Mouse (Mus musculus) neural tube, embryonic 14.5 days (tissue): ENCODE measurements around the gene 2010111I01Rik. TPM values are rescaled to one million over a fixed set of nuclear protein-coding genes. Genes with fewer than 3 reads are reported as not detected.
A peak's percentile ranks its signal among the peaks of the same experiment; 100 is the strongest.

ENCODE experiments used
- ATAC-seq: fragments of 200-750 bp; cut with Nextera tagmentation; 2 replicates; pipeline ENCODE4 v1.8.0; 2017; ENCODE audit warnings: low read depth, mild to moderate bottlenecking, moderate TSS enrichment, moderate library complexity
- H3K27ac ChIP-seq: fragments of 300-500 bp; sonication (generic); 2 replicates; pipeline ENCODE4 v1.5.1; 2014; ENCODE audit warnings: low read depth, mild to moderate bottlenecking, control low read depth, low read length, moderate library complexity, mixed read lengths
- H3K27me3 ChIP-seq: fragments of 300-500 bp; sonication (generic); 2 replicates; pipeline ENCODE4 v1.6.1; 2014; ENCODE audit warnings: low read length; ENCODE audit not compliant: control insufficient read depth, insufficient read depth
- H3K36me3 ChIP-seq: fragments of 300-500 bp; sonication (generic); 2 replicates; pipeline ENCODE4 v1.6.1; 2014; ENCODE audit warnings: low read length, mixed read lengths; ENCODE audit not compliant: control insufficient read depth, insufficient read depth
- H3K4me1 ChIP-seq: fragments of 300-500 bp; sonication (generic); 2 replicates; pipeline ENCODE4 v1.6.1; 2014; ENCODE audit warnings: low read length; ENCODE audit not compliant: control insufficient read depth, insufficient read depth
- H3K4me2 ChIP-seq: fragments of 300-500 bp; sonication (generic); 2 replicates; pipeline ENCODE4 v1.6.1; 2014; ENCODE audit warnings: mild to moderate bottlenecking, low read depth, low read length, control low read depth
- H3K4me3 ChIP-seq: fragments of 300-500 bp; sonication (generic); 2 replicates; pipeline ENCODE4 v1.5.1; 2014; ENCODE audit warnings: low read depth, low read length, control low read depth, mixed read lengths
- H3K9ac ChIP-seq: fragments of 300-500 bp; sonication (generic); replicated peaks from 2 replicates; pipeline ENCODE4 v1.6.1; 2014; ENCODE audit warnings: low read depth, mild to moderate bottlenecking, control low read depth, low read length, mixed read lengths
- H3K9me3 ChIP-seq: fragments of 300-500 bp; sonication (generic); 2 replicates; pipeline ENCODE4 v1.6.1; 2016; ENCODE audit warnings: low read length; ENCODE audit not compliant: control insufficient read depth
- WGBS: fragments of 180-500 bp; shearing (Covaris S2); extraction: QIAGEN DNeasy Blood & Tissue Kit; methylation state at CpG from one replicate; pipeline ENCODE4 v1.1.7; 2014; 5-methylcytosine and 5-hydroxymethylcytosine counted together
- polyA plus RNA-seq: library from polyadenylated mRNA; unstranded; fragments of >200 nt; fragmentation: Nextera tagmentation; extraction: Ambion mirVana; gene quantifications from 2 replicates; pipeline ENCODE4 v1.2.1, GENCODE M21; 2014

2010111I01Rik gene
- polyA plus RNA-seq, 1 experiment from 2014 or later, result 28.8 TPM

DNA sequence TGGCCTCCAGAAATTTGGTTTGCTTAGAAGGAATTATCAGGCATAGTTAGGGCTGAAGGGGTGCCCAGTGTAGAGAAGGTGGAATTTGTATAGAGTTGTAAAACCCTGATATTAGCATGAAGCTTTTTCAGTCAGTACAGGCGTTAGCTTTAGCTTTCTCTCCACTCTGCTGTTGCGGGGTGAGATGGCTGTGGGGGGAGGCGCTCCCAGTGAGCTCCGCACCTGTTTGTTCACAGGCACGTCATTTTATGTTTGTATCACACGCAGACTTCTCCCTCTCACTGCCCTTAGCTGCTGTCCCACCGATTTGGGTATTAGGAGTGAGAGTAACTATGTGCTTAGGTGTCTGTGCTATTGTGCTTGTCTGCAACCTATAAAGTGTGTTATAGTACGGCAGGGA, 316.5 kb downstream of the 2010111I01Rik start:
- 74% methylated on average over 8 of the region's 8 CpGs for WGBS
- no peak overlapping the region for H3K27ac ChIP-seq
- H3K4me1 ChIP-seq, result peaks cover 7% of the 10 kb centered on the region; the same call in 1 of the 2 replicates
- no peaks in the 10 kb centered on the region for H3K36me3 ChIP-seq
- H3K4me3 ChIP-seq, result no peak overlapping the region
- ATAC-seq, result no peak
- H3K9me3 ChIP-seq, result no peaks in the 10 kb centered on the region
- H3K4me2 ChIP-seq, result no peak overlapping the region; the same call in 1 of the 2 replicates
- no peak overlapping the region for H3K9ac ChIP-seq
- H3K27me3 ChIP-seq, result no peaks in the 10 kb centered on the region

DNA sequence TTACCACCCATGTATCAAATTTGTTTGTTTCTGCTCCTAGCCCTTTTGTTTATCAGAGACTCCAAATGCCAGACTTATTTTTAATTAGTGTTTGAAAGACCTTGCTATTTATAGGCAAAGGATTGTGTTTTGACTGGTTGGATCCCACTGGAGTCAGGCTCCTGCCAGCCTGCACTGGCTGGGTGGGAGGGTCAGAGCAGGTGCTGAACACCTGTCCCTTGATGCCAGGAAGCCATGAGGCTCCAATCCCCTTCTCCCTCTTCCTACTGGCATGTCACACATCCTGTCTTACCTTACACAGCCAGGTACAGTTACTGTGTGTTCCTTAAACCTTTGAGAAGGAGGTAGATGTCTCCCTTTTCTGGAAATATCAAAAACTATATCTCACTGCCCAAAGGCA, 318.5 kb downstream of the 2010111I01Rik start:
- no peak for ATAC-seq

DNA sequence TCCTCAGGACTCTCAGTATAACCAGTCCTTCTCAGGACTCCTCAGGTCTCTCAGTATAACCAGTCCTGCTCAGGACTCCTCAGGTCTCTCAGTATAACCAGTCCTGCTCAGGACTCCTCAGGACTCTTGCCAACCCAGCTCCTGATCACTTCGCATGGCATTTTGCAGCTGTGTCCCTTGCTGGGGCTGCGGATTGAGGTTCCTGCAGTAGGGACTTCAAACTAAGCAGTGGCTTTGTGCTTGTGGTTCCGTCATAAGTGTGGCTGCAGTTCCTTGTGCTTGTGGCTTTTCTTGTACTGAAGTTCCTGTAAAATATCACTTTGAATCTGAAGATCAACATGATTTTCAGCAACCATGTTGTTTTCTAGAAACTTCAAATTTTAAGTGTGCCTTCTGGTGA, 320.1 kb downstream of the 2010111I01Rik start:
- Histone ChIP-seq H3K27ac (no peak overlapping the region), H3K4me2 (no peak overlapping the region), H3K4me1 (peaks cover 4% of the 10 kb centered on the region; the same call in 1 of the 2 replicates), H3K9me3 (no peaks in the 10 kb centered on the region), H3K4me3 (no peak overlapping the region), H3K9ac (no peak overlapping the region), H3K27me3 (no peaks in the 10 kb centered on the region), H3K36me3 (no peaks in the 10 kb centered on the region)
- WGBS, result 97% methylated on average over 3 of the region's 3 CpGs
- no peak for ATAC-seq

More for the DNA sequence above, 318.5 kb downstream of the 2010111I01Rik start:
- Histone ChIP-seq H3K36me3 (no peaks in the 10 kb centered on the region), H3K4me2 (no peak overlapping the region), H3K27ac (no peak overlapping the region), H3K9me3 (no peaks in the 10 kb centered on the region), H3K27me3 (no peaks in the 10 kb centered on the region), H3K4me1 (peaks cover 7% of the 10 kb centered on the region; the same call in 1 of the 2 replicates), H3K4me3 (no peak overlapping the region), H3K9ac (no peak overlapping the region)

DNA sequence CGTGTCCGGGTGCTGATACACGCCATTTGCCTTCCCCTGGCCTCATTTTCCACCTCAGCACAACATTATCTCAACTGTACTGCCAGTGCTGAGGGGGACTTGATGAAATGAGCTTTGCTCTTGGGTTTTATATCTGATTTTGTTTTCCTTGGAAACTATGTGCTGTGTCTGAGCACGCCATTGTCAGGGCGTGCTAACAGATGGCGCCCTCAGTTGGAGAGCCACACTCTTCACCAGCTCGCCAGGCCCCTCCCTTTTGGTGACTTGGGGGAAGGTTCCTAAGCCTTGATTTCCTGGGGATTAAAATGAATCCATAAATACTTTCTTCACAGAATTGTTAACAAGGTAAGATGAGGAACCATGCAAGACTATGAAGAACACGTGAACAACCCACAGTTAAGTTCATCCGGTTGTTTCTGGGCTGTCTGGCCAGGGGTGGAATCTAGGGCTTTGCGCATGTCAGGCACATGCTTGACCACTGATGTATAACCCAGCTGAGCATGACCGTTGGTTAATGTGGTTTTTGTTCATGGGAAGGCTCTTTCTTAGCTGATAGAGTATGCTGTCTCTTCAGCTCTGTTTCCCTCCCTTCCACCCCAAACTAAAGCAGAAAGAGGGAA, 321.9 kb downstream of the 2010111I01Rik start:
- Histone ChIP-seq H3K4me2 (no peak overlapping the region), H3K27ac (no peak overlapping the region), H3K9ac (no peak overlapping the region), H3K27me3 (no peaks in the 10 kb centered on the region), H3K9me3 (no peaks in the 10 kb centered on the region), H3K36me3 (no peaks in the 10 kb centered on the region), H3K4me3 (no peak overlapping the region), H3K4me1 (peaks cover 4% of the 10 kb centered on the region; the same call in 1 of the 2 replicates)
- ATAC-seq, result no peak
- 82% methylated on average over 11 of the region's 11 CpGs for WGBS

DNA sequence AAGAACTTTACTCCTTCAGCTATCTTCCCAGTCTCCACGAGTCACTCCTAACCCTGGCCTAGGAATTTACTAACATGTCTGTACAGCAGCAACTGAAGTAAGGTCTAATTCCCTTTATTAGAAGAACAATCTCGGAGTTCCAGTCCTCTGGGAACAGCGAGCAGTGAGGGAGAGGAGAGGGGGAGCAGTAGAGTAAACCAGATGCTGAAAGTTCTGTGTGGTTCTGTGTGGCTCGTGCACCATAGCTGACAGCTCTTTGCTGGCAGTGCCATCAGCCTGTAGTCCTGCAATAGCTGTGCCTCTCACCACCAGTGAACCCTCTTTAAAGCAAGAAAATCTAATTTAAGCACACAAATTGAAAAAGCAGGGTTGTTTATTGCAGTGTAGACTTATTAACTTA, 324.5 kb downstream of the 2010111I01Rik start:
- no peak overlapping the region for H3K4me3 ChIP-seq
- no peak overlapping the region for H3K9ac ChIP-seq
- no peak for ATAC-seq
- no peaks in the 10 kb centered on the region for H3K36me3 ChIP-seq
- no peaks in the 10 kb centered on the region for H3K27me3 ChIP-seq
- peaks cover 9% of the 10 kb centered on the region for H3K4me1 ChIP-seq
- no peaks in the 10 kb centered on the region for H3K9me3 ChIP-seq
- 24% methylated on average over 4 of the region's 4 CpGs for WGBS
- H3K4me2 ChIP-seq, result no peak overlapping the region
- H3K27ac ChIP-seq, result no peak overlapping the region

DNA sequence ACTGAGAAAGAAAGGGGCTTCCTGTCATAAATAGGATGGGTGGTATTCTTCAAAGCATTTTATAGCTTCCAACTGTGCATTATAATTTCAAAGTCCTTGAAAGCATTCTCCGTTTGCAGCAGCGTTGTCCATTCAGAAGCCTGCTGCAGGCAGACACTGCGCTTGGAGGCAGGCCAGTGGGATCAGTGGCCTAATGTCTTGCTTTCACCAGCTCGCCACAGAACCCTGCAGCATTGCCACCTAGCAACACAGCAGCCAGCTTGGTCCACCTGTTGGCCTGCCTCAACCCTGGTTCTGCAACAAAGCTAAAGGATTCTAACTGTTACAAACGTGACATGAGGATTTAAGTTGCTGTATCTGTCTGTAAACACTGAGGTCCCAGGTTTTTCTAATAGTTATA, 325.0 kb downstream of the 2010111I01Rik start:
- H3K9me3 ChIP-seq, result no peaks in the 10 kb centered on the region
- H3K27me3 ChIP-seq, result no peaks in the 10 kb centered on the region
- no peak overlapping the region for H3K27ac ChIP-seq
- no peak overlapping the region for H3K9ac ChIP-seq
- 29% methylated on average over 5 of the region's 5 CpGs for WGBS
- peaks cover 15% of the 10 kb centered on the region for H3K4me1 ChIP-seq
- no peak for ATAC-seq
- H3K4me3 ChIP-seq, result no peak overlapping the region
- H3K36me3 ChIP-seq, result no peaks in the 10 kb centered on the region
- no peak overlapping the region for H3K4me2 ChIP-seq

DNA sequence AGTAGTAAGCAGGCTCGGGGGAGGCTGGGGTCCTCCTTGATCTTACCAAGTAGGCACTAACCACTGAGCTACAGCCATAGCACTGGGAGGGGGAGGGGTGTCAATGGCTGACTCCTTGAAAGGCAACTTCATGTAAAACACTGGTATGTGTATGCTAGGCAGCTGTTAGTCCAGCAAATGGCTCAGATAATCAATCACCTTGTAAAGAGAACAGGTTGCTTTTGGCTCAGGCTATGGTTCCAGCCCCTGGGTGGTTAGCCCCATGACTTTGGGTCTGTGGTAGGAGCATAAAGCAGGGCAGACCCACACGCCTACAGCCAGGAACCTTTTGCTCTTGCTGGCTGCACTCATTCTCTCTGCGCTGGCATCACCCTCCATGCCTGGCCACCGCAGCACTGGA, 325.4 kb downstream of the 2010111I01Rik start:
- WGBS, result 95% methylated on average over 4 of the region's 4 CpGs
- 0 out of 2 replicates have a peak, but pooled peaks have one; percentile 36 for ATAC-seq
- no peak overlapping the region for H3K9ac ChIP-seq

DNA sequence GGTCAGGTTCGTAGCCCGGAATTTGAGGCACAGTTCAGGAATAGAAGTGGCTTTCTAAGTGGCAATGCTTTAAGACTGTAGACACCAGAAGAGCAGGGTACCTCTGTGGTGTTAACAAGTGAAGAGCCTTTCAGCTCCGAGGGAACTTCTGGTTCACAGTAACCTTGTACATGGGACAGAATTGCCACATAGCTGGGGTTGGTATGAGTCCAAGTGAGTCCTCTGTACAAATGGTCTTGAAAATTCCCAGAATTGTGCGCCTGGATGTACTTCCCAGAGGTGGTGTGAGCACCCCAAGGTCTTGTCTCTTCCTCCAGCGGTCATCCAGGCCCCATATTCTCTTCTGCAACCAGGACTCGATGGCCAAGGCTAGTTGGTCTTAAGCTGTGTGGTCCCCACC, 326.3 kb downstream of the 2010111I01Rik start:
- no peak overlapping the region for H3K9ac ChIP-seq
- no peaks in the 10 kb centered on the region for H3K9me3 ChIP-seq
- no peak overlapping the region for H3K27ac ChIP-seq
- WGBS, result 97% methylated on average over 6 of the region's 6 CpGs
- no peaks in the 10 kb centered on the region for H3K27me3 ChIP-seq
- ATAC-seq, result no peak
- H3K4me2 ChIP-seq, result no peak overlapping the region
- H3K4me3 ChIP-seq, result no peak overlapping the region
- no peaks in the 10 kb centered on the region for H3K36me3 ChIP-seq
- peaks cover 16% of the 10 kb centered on the region for H3K4me1 ChIP-seq

More for the DNA sequence above, 325.4 kb downstream of the 2010111I01Rik start:
- Histone ChIP-seq H3K4me2 (no peak overlapping the region), H3K4me3 (no peak overlapping the region), H3K4me1 (peaks cover 16% of the 10 kb centered on the region), H3K27me3 (no peaks in the 10 kb centered on the region), H3K36me3 (no peaks in the 10 kb centered on the region), H3K27ac (no peak overlapping the region), H3K9me3 (no peaks in the 10 kb centered on the region)

DNA sequence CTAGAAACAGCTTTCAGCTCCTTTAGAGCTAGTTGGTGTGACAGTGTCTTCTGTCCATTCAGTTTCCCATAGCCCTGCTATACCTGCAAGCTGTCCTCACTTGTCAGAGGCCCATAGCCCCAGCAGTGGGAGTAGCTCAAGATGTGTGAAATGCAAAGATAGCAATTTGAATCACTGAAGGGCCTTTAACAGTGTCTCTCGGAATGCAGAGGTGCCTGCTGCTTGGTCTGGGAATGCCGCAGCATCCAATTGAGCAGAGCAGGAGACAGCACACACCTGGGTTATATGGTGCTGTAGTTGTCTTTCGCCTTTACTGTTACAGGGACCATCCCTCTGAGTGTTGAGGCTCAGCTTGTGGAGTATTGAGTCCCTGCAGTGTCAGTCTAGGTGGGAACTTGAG, 329.0 kb downstream of the 2010111I01Rik start:
- ATAC-seq, result no peak
- no peak overlapping the region for H3K9ac ChIP-seq
- WGBS, result 50% methylated on average over 3 of the region's 3 CpGs
- no peaks in the 10 kb centered on the region for H3K9me3 ChIP-seq
- no peaks in the 10 kb centered on the region for H3K27me3 ChIP-seq
- H3K4me2 ChIP-seq, result no peak overlapping the region; the same call in 1 of the 2 replicates
- peak overlapping the region; percentile 55; the same call in 1 of the 2 replicates for H3K27ac ChIP-seq
- no peak overlapping the region for H3K4me3 ChIP-seq
- peaks cover 2% of the 10 kb centered on the region; the same call in 1 of the 2 replicates for H3K36me3 ChIP-seq
- peaks cover 16% of the 10 kb centered on the region for H3K4me1 ChIP-seq
